Mouse (Mus musculus): ENCODE measurements around the gene Wdr63. TPM values are rescaled to one million over a fixed set of nuclear protein-coding genes. Genes with fewer than 3 reads are reported as not detected.

Wdr63 gene
- polyA plus RNA-seq, 1 experiment, result not detected

DNA sequence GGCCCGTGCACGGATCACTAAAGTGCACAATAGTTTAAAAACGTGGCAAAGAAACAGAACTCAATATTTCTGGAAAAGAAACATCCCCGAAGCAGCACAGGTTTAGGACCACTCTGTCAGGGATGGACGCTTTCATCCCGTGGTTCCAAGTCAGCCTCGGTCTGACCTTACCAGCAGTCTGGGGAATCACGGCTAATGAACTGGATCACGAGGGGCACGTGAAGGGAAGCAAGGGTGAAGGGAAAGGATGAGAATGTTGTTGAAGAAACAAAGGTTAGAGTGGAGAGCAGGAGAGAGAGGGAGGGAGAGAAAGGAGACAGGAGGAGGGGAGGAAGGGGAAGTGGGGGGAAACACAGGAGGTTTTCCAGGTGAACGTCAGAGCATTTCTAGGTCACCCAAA, 61.9 kb downstream of the Wdr63 start:
- no peak overlapping the region for H3K27ac ChIP-seq (ENCODE audit: control insufficient read depth, insufficient read depth, low read depth, low read length, poor library complexity)
- H3K4me1 ChIP-seq (ENCODE audit: control insufficient read depth, insufficient read depth, low read length), result peaks cover 2% of the 10 kb centered on the region; the same call in 1 of the 2 replicates
- H3K4me3 ChIP-seq (replicated peaks; ENCODE audit: control insufficient read depth, low read depth, low read length), result no peak overlapping the region
- TF ChIP-seq CTCF (IDR thresholded peaks at IDR 0.05; ENCODE audit: control insufficient read depth, insufficient read depth, low read length) (no peak), POLR2A (IDR thresholded peaks at IDR 0.05; ENCODE audit: borderline replicate concordance, control insufficient read depth, low read depth, low read length) (no peak)
- WGBS, result 81% methylated on average over 11 of the region's 11 CpGs

DNA sequence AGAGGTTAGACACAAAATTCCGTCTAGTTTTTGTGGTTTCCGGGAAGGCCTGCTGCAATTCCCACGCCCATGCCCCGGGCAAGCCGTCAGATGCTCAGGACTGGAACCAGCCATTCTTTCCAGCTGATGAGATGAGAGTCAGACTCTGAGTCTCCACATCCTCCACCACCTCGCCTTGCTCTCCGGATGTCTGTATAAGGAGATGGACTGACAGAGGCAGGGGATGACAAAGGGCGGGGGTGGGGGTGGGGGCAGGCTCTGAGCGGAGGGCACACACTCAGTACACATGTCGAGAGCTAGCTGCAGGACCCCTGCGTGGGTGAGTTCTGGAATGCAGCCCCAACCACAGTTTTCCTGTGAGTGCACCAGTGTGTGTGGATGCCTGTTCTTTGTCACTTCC, 63.0 kb downstream of the Wdr63 start:
- TF ChIP-seq POLR2A (IDR thresholded peaks at IDR 0.05; ENCODE audit: borderline replicate concordance, control insufficient read depth, low read depth, low read length), result no peak
- no peak for TF ChIP-seq CTCF (IDR thresholded peaks at IDR 0.05; ENCODE audit: control insufficient read depth, insufficient read depth, low read length)
- Histone ChIP-seq H3K4me1 (ENCODE audit: control insufficient read depth, insufficient read depth, low read length) (peaks cover 2% of the 10 kb centered on the region; the same call in 1 of the 2 replicates), H3K4me3 (replicated peaks; ENCODE audit: control insufficient read depth, low read depth, low read length) (no peak overlapping the region), H3K27ac (ENCODE audit: control insufficient read depth, insufficient read depth, low read depth, low read length, poor library complexity) (no peak overlapping the region)
- WGBS, result 26% methylated on average over 11 of the region's 11 CpGs

DNA sequence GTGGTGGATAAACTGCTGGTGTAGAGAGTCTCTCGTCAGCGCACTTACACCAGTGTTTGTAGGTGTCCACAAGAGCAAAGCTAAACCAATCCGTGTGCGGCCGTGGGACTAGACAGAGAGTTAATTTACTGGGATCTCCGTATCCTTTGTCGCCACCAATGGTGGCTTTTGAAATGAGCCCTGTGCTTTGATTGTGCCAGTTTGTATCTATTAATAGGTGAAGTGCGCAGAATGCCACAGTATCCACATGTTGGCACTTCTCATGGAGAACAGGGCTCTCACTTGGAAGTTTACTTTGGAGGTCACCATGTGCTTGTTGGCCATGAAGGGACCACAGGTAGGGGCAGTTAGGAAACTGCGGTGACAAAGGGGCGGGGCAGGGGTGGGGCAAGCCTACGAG, 66.5 kb downstream of the Wdr63 start:
- WGBS, result 90% methylated on average over 11 of the region's 11 CpGs
- no peak overlapping the region for H3K4me3 ChIP-seq (replicated peaks; ENCODE audit: control insufficient read depth, low read depth, low read length)
- H3K27ac ChIP-seq (ENCODE audit: control insufficient read depth, insufficient read depth, low read depth, low read length, poor library complexity), result no peak overlapping the region
- no peaks in the 10 kb centered on the region for H3K4me1 ChIP-seq (ENCODE audit: control insufficient read depth, insufficient read depth, low read length)
- no peak for TF ChIP-seq CTCF (IDR thresholded peaks at IDR 0.05; ENCODE audit: control insufficient read depth, insufficient read depth, low read length)
- TF ChIP-seq POLR2A (IDR thresholded peaks at IDR 0.05; ENCODE audit: borderline replicate concordance, control insufficient read depth, low read depth, low read length), result no peak

DNA sequence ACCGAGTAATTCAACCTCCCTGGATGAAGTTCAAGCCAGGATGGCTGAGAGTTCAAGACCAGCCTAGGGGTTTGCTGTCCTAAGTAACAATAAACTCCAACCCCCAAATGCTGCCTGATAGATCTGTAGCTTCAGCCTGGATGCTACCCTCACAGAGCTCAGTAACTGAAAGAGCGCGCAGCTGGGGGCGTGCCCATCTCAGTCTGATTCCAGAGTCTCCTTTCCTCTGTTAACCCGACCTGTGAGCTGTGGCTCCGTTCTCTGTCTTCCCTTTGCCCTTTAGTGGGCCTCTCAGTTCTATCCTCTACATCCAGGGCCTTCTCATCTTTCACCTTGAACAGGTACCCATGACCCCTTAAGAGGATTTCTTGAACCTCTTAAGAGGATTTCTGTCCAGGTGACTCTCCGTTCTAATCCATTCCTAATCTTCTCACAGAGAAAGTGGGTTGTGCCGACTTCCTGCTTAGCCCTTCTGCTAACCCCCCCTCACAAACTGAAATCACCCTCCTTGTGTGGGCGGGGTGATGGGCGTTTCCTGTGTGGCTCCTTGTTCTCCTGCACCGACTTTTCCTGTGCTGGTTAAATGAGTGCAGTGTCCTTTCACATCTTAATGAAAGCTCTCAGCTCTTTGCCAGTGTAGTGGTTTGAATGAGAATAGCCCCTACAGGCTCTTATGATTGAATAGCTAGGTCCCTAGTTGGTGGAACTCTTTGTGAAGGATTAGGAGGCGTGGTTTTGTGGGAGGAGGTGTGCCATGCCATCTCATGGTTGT, 68.6 kb downstream of the Wdr63 start:
- Histone ChIP-seq H3K4me1 (ENCODE audit: control insufficient read depth, insufficient read depth, low read length) (no peaks in the 10 kb centered on the region), H3K4me3 (replicated peaks; ENCODE audit: control insufficient read depth, low read depth, low read length) (no peak overlapping the region), H3K27ac (ENCODE audit: control insufficient read depth, insufficient read depth, low read depth, low read length, poor library complexity) (no peak overlapping the region)
- WGBS, result 38% methylated on average over 12 of the region's 12 CpGs
- TF ChIP-seq CTCF (IDR thresholded peaks at IDR 0.05; ENCODE audit: control insufficient read depth, insufficient read depth, low read length) (no peak), POLR2A (IDR thresholded peaks at IDR 0.05; ENCODE audit: borderline replicate concordance, control insufficient read depth, low read depth, low read length) (no peak)

DNA sequence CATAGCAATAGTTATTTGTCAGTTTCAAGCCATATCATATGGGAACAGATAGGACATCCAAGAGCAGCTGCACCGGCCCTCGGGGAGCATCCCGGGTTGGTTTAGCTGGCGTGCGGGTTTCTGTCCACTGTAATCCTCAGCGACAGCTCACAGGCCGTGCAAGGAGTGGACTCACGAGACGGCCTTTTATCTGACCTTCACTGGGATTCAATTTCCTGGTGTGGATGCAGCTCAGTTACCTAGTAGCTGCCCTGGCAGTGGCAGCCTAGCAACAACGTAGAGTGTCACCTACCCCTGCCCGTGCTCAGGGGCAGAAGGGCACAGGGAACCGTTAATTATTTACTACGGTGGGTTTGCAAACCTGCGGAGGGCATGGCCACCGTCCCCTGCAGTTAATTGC, 70.0 kb downstream of the Wdr63 start:
- Histone ChIP-seq H3K27ac (ENCODE audit: control insufficient read depth, insufficient read depth, low read depth, low read length, poor library complexity) (no peak overlapping the region), H3K4me3 (replicated peaks; ENCODE audit: control insufficient read depth, low read depth, low read length) (no peak overlapping the region), H3K4me1 (ENCODE audit: control insufficient read depth, insufficient read depth, low read length) (no peaks in the 10 kb centered on the region)
- TF ChIP-seq POLR2A (IDR thresholded peaks at IDR 0.05; ENCODE audit: borderline replicate concordance, control insufficient read depth, low read depth, low read length) (no peak), CTCF (IDR thresholded peaks at IDR 0.05; ENCODE audit: control insufficient read depth, insufficient read depth, low read length) (no peak)
- WGBS, result 84% methylated on average over 15 of the region's 15 CpGs

DNA sequence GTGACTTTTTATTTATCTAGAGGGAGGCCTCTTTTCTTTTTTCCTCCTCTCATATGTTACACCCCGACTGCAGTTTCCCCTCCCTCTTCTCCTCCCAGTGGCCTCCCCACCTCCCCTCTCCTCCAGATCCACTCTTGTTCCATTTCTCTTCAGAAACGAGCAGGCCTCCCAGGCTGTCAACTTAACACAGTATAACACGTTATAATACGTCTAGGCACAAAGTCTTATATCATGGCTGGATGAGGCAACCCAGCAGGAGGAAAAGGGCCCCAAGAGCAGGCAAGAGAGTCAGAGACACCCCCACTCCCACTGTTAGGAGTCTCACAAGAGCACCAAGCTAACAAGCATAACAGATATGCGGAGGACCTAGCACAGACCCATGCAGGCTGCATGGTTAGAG, 75.0 kb downstream of the Wdr63 start:
- TF ChIP-seq POLR2A (IDR thresholded peaks at IDR 0.05; ENCODE audit: borderline replicate concordance, control insufficient read depth, low read depth, low read length), result no peak
- no peak for TF ChIP-seq CTCF (IDR thresholded peaks at IDR 0.05; ENCODE audit: control insufficient read depth, insufficient read depth, low read length)
- H3K4me3 ChIP-seq (replicated peaks; ENCODE audit: control insufficient read depth, low read depth, low read length), result no peak overlapping the region
- no peaks in the 10 kb centered on the region; the same call in 1 of the 2 replicates for H3K4me1 ChIP-seq (ENCODE audit: control insufficient read depth, insufficient read depth, low read length)
- H3K27ac ChIP-seq (ENCODE audit: control insufficient read depth, insufficient read depth, low read depth, low read length, poor library complexity), result no peak overlapping the region
- 78% methylated on average over 5 of the region's 5 CpGs for WGBS

DNA sequence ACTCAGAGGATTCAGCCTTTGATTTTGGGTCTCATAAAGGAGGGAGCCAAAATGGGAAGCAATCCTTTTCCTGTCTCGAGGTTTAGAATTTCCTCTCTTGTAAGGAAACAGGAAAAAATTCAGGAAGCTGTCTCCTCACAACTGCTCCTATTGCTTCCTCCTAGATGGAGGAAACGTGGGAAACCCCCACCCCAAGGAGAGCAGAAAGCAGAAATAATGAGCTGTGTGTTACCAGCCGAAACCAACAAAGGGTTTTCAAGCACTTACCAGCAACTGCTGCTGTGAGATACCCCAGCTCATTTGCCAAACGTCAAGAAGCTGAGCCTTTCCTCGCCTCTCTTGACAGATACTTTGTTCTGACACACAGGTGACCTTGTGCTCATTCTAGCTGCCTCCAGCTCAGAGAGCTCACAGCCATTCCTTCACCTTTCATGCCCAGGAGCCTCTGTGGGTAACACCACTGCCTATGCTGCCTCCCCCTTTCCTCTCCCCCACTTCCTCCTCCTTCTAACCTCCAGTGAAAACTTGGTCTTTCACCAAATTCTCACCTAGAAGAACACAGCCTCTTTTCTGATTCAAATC, 77.6 kb downstream of the Wdr63 start:
- H3K27ac ChIP-seq (ENCODE audit: control insufficient read depth, insufficient read depth, low read depth, low read length, poor library complexity), result no peak overlapping the region
- no peaks in the 10 kb centered on the region; the same call in 1 of the 2 replicates for H3K4me1 ChIP-seq (ENCODE audit: control insufficient read depth, insufficient read depth, low read length)
- no peak overlapping the region for H3K4me3 ChIP-seq (replicated peaks; ENCODE audit: control insufficient read depth, low read depth, low read length)
- 6% methylated on average over 5 of the region's 5 CpGs for WGBS
- no peak for TF ChIP-seq CTCF (IDR thresholded peaks at IDR 0.05; ENCODE audit: control insufficient read depth, insufficient read depth, low read length)

DNA sequence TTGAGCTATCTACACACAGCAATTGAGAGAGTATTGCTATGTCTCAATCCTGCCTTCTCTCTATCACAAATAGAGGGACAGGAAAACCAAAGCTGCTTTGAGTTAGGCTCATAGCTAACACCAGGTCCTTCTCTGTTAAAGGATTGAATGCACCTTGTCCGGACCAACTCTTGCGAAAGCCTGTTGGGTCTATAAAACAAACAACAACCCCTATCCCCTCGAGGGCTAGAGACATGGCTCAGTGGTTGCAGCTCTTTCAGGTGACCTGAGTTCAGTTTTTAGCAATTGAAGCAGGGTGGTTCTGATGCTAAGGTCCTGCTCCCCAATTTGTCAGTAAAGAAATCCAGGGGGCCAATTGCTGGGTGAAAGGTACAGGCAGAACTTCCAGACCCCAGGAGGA, 78.7 kb downstream of the Wdr63 start:
- TF ChIP-seq POLR2A (IDR thresholded peaks at IDR 0.05; ENCODE audit: borderline replicate concordance, control insufficient read depth, low read depth, low read length) (no peak), CTCF (IDR thresholded peaks at IDR 0.05; ENCODE audit: control insufficient read depth, insufficient read depth, low read length) (no peak)
- Histone ChIP-seq H3K27ac (ENCODE audit: control insufficient read depth, insufficient read depth, low read depth, low read length, poor library complexity) (no peak overlapping the region), H3K4me1 (ENCODE audit: control insufficient read depth, insufficient read depth, low read length) (no peaks in the 10 kb centered on the region; the same call in 1 of the 2 replicates), H3K4me3 (replicated peaks; ENCODE audit: control insufficient read depth, low read depth, low read length) (no peak overlapping the region)
- WGBS, result 63% methylated on average over 3 of the region's 3 CpGs
